Mouse (Mus musculus) midbrain, postnatal 0 days (tissue): ENCODE measurements around the gene Rab44. TPM values are rescaled to one million over a fixed set of nuclear protein-coding genes. Genes with fewer than 3 reads are reported as not detected.
A peak's percentile ranks its signal among the peaks of the same experiment; 100 is the strongest.

Source experiments
- ATAC-seq: fragments of 200-750 bp; cut with Nextera tagmentation; 2 replicates; pipeline ENCODE4 v1.8.0; 2017; ENCODE audit warnings: moderate number of reproducible peaks, mild to moderate bottlenecking, moderate TSS enrichment, moderate library complexity; ENCODE audit not compliant: low FRiP score
- DNase-seq: peaks from one replicate; pipeline ENCODE4 v3.0.0-alpha.2; 2015; ENCODE audit warnings: low spot score
- H3K27ac ChIP-seq: fragments of 300-500 bp; sonication (generic); 2 replicates; pipeline ENCODE4 v1.5.1; 2014; ENCODE audit warnings: low read depth, mild to moderate bottlenecking, low read length, mixed read lengths
- H3K27me3 ChIP-seq: fragments of 300-500 bp; sonication (generic); 2 replicates; pipeline ENCODE4 v1.6.1; 2014; ENCODE audit warnings: low read length, control low read depth, mixed read lengths; ENCODE audit not compliant: insufficient read depth
- H3K36me3 ChIP-seq: fragments of 300-500 bp; sonication (generic); 2 replicates; pipeline ENCODE4 v1.6.1; 2014; ENCODE audit warnings: low read length, control low read depth, mixed read lengths; ENCODE audit not compliant: insufficient read depth
- H3K4me1 ChIP-seq: fragments of 300-500 bp; sonication (generic); 2 replicates; pipeline ENCODE4 v1.6.1; 2014; ENCODE audit warnings: mild to moderate bottlenecking, control low read depth, antibody characterized with exemption, low read length, mixed read lengths; ENCODE audit not compliant: insufficient read depth
- H3K4me2 ChIP-seq: fragments of 300-500 bp; sonication (generic); 2 replicates; pipeline ENCODE4 v1.6.1; 2014; ENCODE audit warnings: low read depth, mild to moderate bottlenecking, low read length, mixed read lengths; ENCODE audit not compliant: poor library complexity, severe bottlenecking
- H3K4me3 ChIP-seq: fragments of 300-500 bp; sonication (generic); 2 replicates; pipeline ENCODE4 v1.5.1; 2014; ENCODE audit warnings: low read depth, mild to moderate bottlenecking, low read length, moderate library complexity
- H3K9ac ChIP-seq: fragments of 300-500 bp; sonication (generic); replicated peaks from 2 replicates; pipeline ENCODE4 v1.6.1; 2014; ENCODE audit warnings: mild to moderate bottlenecking, low read length, moderate library complexity, mixed read lengths; ENCODE audit not compliant: poor library complexity, severe bottlenecking
- H3K9me3 ChIP-seq: fragments of 300-500 bp; sonication (generic); 2 replicates; pipeline ENCODE4 v1.6.1; 2016; ENCODE audit warnings: low read length, control low read depth
- CTCF ChIP-seq: IDR thresholded peaks from 2 replicates; pipeline ENCODE4 v1.5.1; 2016; ENCODE audit warnings: antibody characterized with exemption, mild to moderate bottlenecking
- WGBS: fragments of 180-500 bp; shearing (Covaris S2); extraction: QIAGEN DNeasy Blood & Tissue Kit; methylation state at CpG from one replicate; pipeline ENCODE4 v1.1.7; 2014; 5-methylcytosine and 5-hydroxymethylcytosine counted together
- polyA plus RNA-seq: library from polyadenylated mRNA; unstranded; fragments of >200 nt; fragmentation: Nextera tagmentation; extraction: Ambion mirVana; gene quantifications from 2 replicates; pipeline ENCODE4 v1.2.1, GENCODE M21; 2015
- total RNA-seq: library from RNA; depleted of rRNA; stranded (reverse); fragments of >200 nt; gene quantifications from 2 replicates; pipeline ENCODE4 v1.2.3, GENCODE M21; 2014; rRNA removed

The Rab44 gene
- total and polyA plus RNA-seq, 2 experiments from 2014 or later = not detected

DNA sequence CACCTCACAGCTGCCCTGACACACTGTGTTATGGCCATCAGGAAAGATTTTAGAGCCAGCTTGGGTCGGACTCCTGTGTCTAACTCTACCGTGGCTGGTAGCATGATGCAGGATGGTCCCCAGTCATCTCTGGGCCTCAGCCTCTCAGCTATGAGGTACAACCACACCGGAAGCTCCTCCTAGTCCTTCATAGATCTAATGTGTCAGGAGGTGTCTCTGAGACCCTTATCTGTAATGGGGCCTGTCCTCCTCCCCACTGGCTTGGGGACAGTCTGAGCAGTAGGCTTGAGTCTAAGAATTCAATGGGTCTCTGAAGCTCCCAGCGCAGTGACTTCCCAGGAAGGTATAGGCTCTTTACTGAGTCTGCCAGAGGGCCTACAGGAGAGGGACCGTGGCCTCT is 67.8 kb downstream of the Rab44 start:
- H3K36me3 ChIP-seq = no peaks in the 10 kb centered on the region; the same call in 1 of the 2 replicates
- 85% methylated on average over 5 of the region's 5 CpGs for WGBS
- ATAC-seq = no peak
- peaks cover 2% of the 10 kb centered on the region; the same call in 1 of the 2 replicates for H3K4me1 ChIP-seq
- no peak overlapping the region for H3K4me2 ChIP-seq
- no peaks in the 10 kb centered on the region for H3K27me3 ChIP-seq
- H3K27ac ChIP-seq = no peak overlapping the region
- no peak overlapping the region for H3K4me3 ChIP-seq
- no peaks in the 10 kb centered on the region for H3K9me3 ChIP-seq
- DNase-seq = no peak
- TF ChIP-seq CTCF = no peak
- no peak overlapping the region for H3K9ac ChIP-seq

DNA sequence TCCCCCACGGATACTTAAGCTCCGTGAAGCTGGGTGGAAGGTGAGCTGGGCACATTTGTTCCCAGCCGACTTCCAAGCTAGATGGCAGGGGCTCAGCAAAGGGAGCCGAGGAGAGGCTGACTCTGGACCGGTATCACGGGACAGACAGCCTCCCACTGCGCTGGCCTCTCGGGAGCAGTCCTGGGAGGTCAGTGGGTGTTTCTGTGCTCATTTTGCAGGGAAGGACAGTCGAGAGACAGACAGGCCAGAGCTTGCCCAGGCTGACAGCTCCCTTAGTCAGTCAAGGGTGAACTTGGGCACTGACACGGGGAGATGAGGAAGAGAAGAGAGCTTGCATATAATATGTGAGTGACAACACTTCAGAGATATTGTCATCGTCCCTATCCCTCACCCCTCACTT is 69.2 kb downstream of the Rab44 start:
- H3K4me2 ChIP-seq = no peak overlapping the region
- ATAC-seq = no peak
- no peaks in the 10 kb centered on the region for H3K4me1 ChIP-seq
- H3K36me3 ChIP-seq = no peaks in the 10 kb centered on the region; the same call in 1 of the 2 replicates
- H3K27me3 ChIP-seq = no peaks in the 10 kb centered on the region
- TF ChIP-seq CTCF = no peak
- H3K9ac ChIP-seq = no peak overlapping the region
- no peaks in the 10 kb centered on the region for H3K9me3 ChIP-seq
- no peak overlapping the region for H3K4me3 ChIP-seq
- WGBS = 49% methylated on average over 11 of the region's 11 CpGs
- H3K27ac ChIP-seq = no peak overlapping the region
- no peak for DNase-seq

DNA sequence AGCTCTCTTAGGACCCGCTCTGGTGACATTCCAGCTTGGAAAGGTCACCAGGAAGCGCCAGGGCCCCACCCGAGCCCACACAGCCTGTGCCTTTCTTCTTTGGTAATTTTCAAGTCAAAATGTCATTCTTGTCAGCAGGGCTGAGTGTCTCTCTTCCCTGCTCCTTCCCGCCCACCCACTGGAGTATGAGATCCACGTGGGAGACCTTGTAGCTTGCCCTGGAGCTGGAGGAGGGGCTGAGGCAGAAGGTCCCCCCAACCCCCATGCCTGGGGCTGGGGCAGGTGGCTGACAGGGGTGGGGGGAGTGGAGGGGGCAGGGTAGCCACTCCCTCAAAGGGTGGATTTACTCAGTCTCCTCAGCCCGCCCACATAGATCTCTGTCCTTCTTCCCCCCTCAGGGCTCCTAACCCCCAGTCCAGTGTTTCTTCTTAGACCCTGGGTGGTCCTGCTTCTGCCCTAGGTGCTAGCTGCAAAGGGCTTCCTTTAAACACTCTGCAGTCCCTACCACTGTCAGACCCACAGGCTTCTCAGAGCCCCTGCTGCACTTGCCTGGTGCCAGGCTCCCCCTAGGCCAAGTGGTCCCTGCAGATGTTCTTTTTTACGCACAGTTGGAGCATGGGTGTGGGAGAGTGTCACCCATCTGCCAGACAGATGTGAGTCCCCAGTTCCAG is 71.6 kb downstream of the Rab44 start:
- TF ChIP-seq CTCF = no peak
- Histone ChIP-seq H3K27ac (no peak overlapping the region), H3K9ac (no peak overlapping the region), H3K4me3 (no peak overlapping the region), H3K9me3 (no peaks in the 10 kb centered on the region), H3K4me1 (no peaks in the 10 kb centered on the region), H3K27me3 (no peaks in the 10 kb centered on the region), H3K4me2 (no peak overlapping the region), H3K36me3 (no peaks in the 10 kb centered on the region; the same call in 1 of the 2 replicates)
- ATAC-seq (no peak), DNase-seq (no peak)
- WGBS = 51% methylated on average over 7 of the region's 7 CpGs

DNA sequence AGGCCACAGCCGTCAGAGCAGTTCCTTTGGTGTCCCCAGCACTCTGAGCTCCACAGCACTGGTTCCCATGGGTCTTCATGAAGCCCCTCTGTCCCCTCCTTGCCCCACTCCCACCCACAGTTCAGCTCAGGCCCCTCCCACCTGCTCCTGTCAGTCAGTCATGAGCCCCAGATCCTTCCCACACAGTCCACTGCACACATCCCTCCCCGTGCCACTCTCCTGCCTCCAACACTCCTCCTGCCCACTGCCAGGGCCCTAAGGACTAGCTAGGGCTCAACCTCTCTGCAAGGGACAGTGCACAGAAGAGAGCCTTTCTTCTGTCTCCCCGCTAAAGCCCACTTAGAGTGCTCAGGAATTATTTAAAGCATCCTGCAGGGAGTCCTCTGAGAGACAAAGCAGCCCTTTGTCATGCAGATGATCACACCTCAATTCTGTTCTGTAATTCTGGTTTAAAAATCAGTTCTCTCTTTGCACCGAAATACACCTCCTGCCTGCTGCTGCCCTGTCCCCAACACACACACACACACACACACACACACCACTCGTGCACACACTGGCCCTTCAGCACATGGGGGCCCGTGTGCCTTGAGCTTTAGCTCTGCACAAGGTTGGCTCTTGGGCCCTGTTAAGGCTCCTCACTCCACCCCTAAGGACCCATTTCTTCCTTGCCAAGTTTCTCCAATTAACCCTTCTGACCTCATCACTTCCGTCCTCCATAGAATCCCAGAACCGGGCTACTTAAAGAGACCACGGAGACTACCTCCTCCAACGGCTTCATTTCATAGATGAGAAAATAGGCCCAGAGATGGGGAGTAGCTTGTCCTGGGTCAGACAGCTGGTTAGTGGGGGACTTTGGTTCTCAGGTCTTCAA is 73.3 kb downstream of the Rab44 start:
- no peaks in the 10 kb centered on the region for H3K4me1 ChIP-seq

DNA sequence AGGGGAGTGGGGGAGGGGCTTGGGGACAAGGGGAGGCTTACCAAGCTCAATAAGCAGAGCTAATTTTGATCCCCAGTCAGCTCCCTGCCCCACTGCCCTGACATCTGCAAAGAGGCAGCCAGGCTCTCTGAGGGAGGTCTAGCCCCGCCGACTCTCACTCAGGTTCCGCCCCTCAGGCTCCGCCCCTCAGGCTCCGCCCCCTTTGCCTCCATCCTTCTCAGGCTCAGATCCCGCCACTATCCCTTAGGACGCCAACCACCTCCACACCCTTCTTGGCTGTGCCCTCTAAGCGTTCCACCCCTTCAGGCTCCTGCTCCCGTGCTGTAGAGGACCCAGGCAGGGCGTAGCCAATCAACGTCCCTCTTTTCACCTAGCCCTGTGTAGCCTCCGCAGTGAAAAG is 75.0 kb downstream of the Rab44 start:
- WGBS = 11% methylated on average over 9 of the region's 12 CpGs
- Histone ChIP-seq H3K4me2 (no peak overlapping the region), H3K36me3 (no peaks in the 10 kb centered on the region), H3K9ac (no peak overlapping the region), H3K9me3 (no peaks in the 10 kb centered on the region), H3K27me3 (no peaks in the 10 kb centered on the region), H3K4me3 (no peak overlapping the region), H3K4me1 (no peaks in the 10 kb centered on the region), H3K27ac (no peak overlapping the region)
- DNase-seq (no peak), ATAC-seq (no peak)
- no peak for TF ChIP-seq CTCF

More for the DNA sequence above, 73.3 kb downstream of the Rab44 start:
- Histone ChIP-seq H3K9me3 (no peaks in the 10 kb centered on the region), H3K27ac (0 out of 2 replicates have a peak overlapping the region, but pooled peaks have one; percentile 14), H3K9ac (no peak overlapping the region), H3K27me3 (no peaks in the 10 kb centered on the region), H3K36me3 (no peaks in the 10 kb centered on the region; the same call in 1 of the 2 replicates), H3K4me3 (no peak overlapping the region), H3K4me2 (no peak overlapping the region)
- TF ChIP-seq CTCF = no peak
- DNase-seq (peak; percentile 24), ATAC-seq (no peak)
- WGBS = 20% methylated on average over 10 of the region's 10 CpGs

DNA sequence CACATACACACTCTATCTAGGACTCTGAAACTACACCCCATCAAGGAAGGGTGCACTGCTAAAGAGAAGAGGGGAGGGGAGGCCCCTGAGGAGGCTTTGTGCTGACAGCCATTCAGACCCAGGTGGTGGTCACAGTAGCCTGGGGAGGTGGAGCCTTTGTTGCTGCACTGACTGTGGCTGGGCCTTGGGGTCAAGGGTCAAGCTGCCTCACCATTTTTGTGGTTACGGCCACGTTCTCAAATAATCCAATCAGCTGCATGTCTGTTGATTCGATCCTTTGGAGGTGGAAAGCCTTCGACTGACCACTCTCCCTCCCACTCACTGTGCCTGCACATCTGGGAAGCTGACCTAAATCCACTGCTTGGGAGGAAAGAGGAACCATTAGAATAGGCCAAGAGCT is 81.6 kb downstream of the Rab44 start:
- Histone ChIP-seq H3K4me3 (no peak overlapping the region), H3K4me2 (no peak overlapping the region), H3K4me1 (0 out of 2 replicates have a peak, but pooled peaks cover 3% of the 10 kb centered on the region), H3K27me3 (no peaks in the 10 kb centered on the region), H3K27ac (no peak overlapping the region), H3K36me3 (peaks cover 7% of the 10 kb centered on the region; the same call in 1 of the 2 replicates), H3K9ac (no peak overlapping the region), H3K9me3 (no peaks in the 10 kb centered on the region)
- ATAC-seq = no peak
- 29% methylated on average over 4 of the region's 4 CpGs for WGBS
- no peak for TF ChIP-seq CTCF
- DNase-seq = no peak

Other genes with a start within 250 kb of the Rab44 start
- gene 4930539E08Rik, start 198.8 kb upstream of the Rab44 start, total RNA-seq = 9.8 and 32.9 TPM in 2 replicates
- 4.3 and 4.5 TPM in 2 replicates for gene 4930539E08Rik, start 198.8 kb upstream of the Rab44 start, polyA plus RNA-seq
- gene Pxt1, start 170.3 kb upstream of the Rab44 start, total RNA-seq = 0.49 TPM in 1 of 2 replicates, not detected in the other
- gene Pxt1, start 170.3 kb upstream of the Rab44 start, polyA plus RNA-seq = 0.15 TPM in 1 of 2 replicates, not detected in the other
- 60.0 and 64.9 TPM in 2 replicates for gene Kctd20, start 162.2 kb upstream of the Rab44 start, total RNA-seq
- gene Kctd20, start 162.2 kb upstream of the Rab44 start, polyA plus RNA-seq = 63.2 and 63.8 TPM in 2 replicates
- gene Stk38, start 106.2 kb upstream of the Rab44 start, total RNA-seq = 44.2 and 58.1 TPM in 2 replicates
- 42.1 and 47.9 TPM in 2 replicates for gene Stk38, start 106.2 kb upstream of the Rab44 start, polyA plus RNA-seq
- gene Srsf3, start 81.5 kb upstream of the Rab44 start, total RNA-seq = 119 and 193 TPM in 2 replicates
- gene Srsf3, start 81.5 kb upstream of the Rab44 start, polyA plus RNA-seq = 284 and 296 TPM in 2 replicates
- 44.4 and 57.7 TPM in 2 replicates for gene Cdkn1a, start 23.2 kb upstream of the Rab44 start, total RNA-seq
- gene Cdkn1a, start 23.2 kb upstream of the Rab44 start, polyA plus RNA-seq = 220 and 237 TPM in 2 replicates
- 85.1 and 86.5 TPM in 2 replicates for gene Cpne5, start 124.0 kb downstream of the Rab44 start, total RNA-seq
- 88.9 and 90.2 TPM in 2 replicates for gene Cpne5, start 124.0 kb downstream of the Rab44 start, polyA plus RNA-seq
- 70.3 and 77.9 TPM in 2 replicates for gene Ppil1, start 150.0 kb downstream of the Rab44 start, total RNA-seq
- gene Ppil1, start 150.0 kb downstream of the Rab44 start, polyA plus RNA-seq = 95.7 and 103 TPM in 2 replicates
- gene BC004004, start 154.6 kb downstream of the Rab44 start, total RNA-seq = 120 and 128 TPM in 2 replicates
- gene BC004004, start 154.6 kb downstream of the Rab44 start, polyA plus RNA-seq = 146 and 152 TPM in 2 replicates
- 4.3 and 4.6 TPM in 2 replicates for gene Pi16, start 203.5 kb downstream of the Rab44 start, total RNA-seq
- gene Pi16, start 203.5 kb downstream of the Rab44 start, polyA plus RNA-seq = 3.3 and 4.0 TPM in 2 replicates
- 605 and 625 TPM in 2 replicates for gene Mtch1, start 233.8 kb downstream of the Rab44 start, total RNA-seq
- 510 and 517 TPM in 2 replicates for gene Mtch1, start 233.8 kb downstream of the Rab44 start, polyA plus RNA-seq
- gene Fgd2, start 246.8 kb downstream of the Rab44 start, total RNA-seq = 13.4 and 27.3 TPM in 2 replicates
- gene Fgd2, start 246.8 kb downstream of the Rab44 start, polyA plus RNA-seq = 14.4 and 16.5 TPM in 2 replicates